In the genomic region with DNA sequence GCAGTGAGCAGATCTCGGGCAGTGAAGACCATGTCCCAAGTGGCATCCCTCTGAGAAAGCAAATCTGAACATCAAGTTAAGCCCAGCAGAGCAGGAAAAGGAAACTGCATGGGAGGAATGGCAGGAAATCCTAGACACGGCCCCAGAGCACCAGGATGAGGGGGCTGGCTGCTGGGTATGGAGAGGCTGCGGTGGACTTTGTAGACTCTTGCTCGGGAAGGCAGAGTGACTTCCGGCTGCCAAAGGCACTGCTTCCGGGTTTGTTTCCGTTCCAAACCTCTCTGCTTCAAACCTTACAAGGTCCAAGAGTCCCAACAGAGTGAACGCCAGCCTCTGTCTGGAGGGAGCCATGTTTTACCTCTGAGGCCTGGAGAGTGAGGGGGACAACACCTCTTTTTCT, we compare ENCODE assay signal across 10 mouse cellular contexts. TPM values are rescaled to one million over a fixed set of nuclear protein-coding genes. Genes with fewer than 3 reads are reported as not detected.
DNase-seq lines count a peak whose midpoint lies in the region; ATAC-seq and TF ChIP-seq lines count a peak whose summit lies in the region.
"Had no signal": no experiment of that assay in that cellular context is flagged by ENCODE, and none has a peak within 500 bp of the region (broad histone marks: within the 10 kb centered on the region; RNA-seq: fewer than 3 reads in every experiment).

No protein-coding gene starts in this region.

- no peak for TF ChIP-seq POLR2A in thymus, adult 2 months (IDR thresholded peaks at IDR 0.05; ENCODE audit: control insufficient read depth, extremely low read depth, insufficient read depth, low read length, poor library complexity)

- ATAC-seq in kidney, postnatal 0 days (replicated peaks; ENCODE audit: low FRiP score, low read depth) = no peak
- no peak for ATAC-seq in hindbrain, embryonic 12.5 days (ENCODE audit: low FRiP score)
- ATAC-seq: hindbrain, embryonic 16.5 days had no signal

- no peak overlapping the region for H3K9ac ChIP-seq in kidney, postnatal 0 days (ENCODE audit: low read depth, low read length)
- H3K9ac ChIP-seq in hindbrain, embryonic 12.5 days = no peak overlapping the region
- H3K9ac ChIP-seq: embryonic facial prominence, embryonic 12.5 days had no signal

- no peak for DNase-seq in thymus, adult 2 months
- no peak for DNase-seq in thymus, postnatal 10 days (ENCODE audit: low spot score in 2 of 2)
- no peak for DNase-seq in heart, embryonic 10.5 days (ENCODE audit: low spot score)
- DNase-seq in kidney, postnatal 0 days (ENCODE audit: low spot score) = peak; percentile 51
- DNase-seq in thymus, postnatal 14 days = peak; percentile 44
- DNase-seq in embryo, embryonic 10 days (ENCODE audit: low spot score) = no peak
- DNase-seq in yolk sac, embryonic 10.5 days (ENCODE audit: low spot score) = no peak

- TF ChIP-seq CTCF in thymus, adult 2 months (IDR thresholded peaks at IDR 0.05; ENCODE audit: borderline replicate concordance, control insufficient read depth, extremely low read depth, insufficient read depth, low read length, poor library complexity) = no peak
- TF ChIP-seq CTCF in kidney, postnatal 0 days (IDR thresholded peaks at IDR 0.05; ENCODE audit: low read depth) = no peak

- 55% methylated on average over 8 of the region's 8 CpGs for WGBS in thymus, adult 2 months
- WGBS in heart, embryonic 10.5 days = 74% methylated on average over 8 of the region's 8 CpGs
- 70% methylated on average over 8 of the region's 8 CpGs for WGBS in kidney, postnatal 0 days
- 83% methylated on average over 8 of the region's 8 CpGs for WGBS in hindbrain, embryonic 12.5 days

- no peak overlapping the region for H3K4me3 ChIP-seq in thymus, adult 2 months (ENCODE audit: control insufficient read depth, insufficient read depth, low read length)
- no peak overlapping the region for H3K4me3 ChIP-seq in heart, embryonic 10.5 days
- no peak overlapping the region for H3K4me3 ChIP-seq in kidney, postnatal 0 days (replicated peaks; ENCODE audit: low read depth, low read length)
- no peak overlapping the region for H3K4me3 ChIP-seq in hindbrain, embryonic 12.5 days
- H3K4me3 ChIP-seq: embryonic facial prominence, embryonic 12.5 days had no signal

- no peaks in the 10 kb centered on the region for H3K27me3 ChIP-seq in thymus, adult 2 months (ENCODE audit: control insufficient read depth, insufficient read depth, low read length)
- no peaks in the 10 kb centered on the region for H3K27me3 ChIP-seq in heart, embryonic 10.5 days (ENCODE audit: insufficient read depth, poor library complexity, severe bottlenecking)
- no peaks in the 10 kb centered on the region for H3K27me3 ChIP-seq in kidney, postnatal 0 days (ENCODE audit: insufficient read depth, low read length)
- H3K27me3 ChIP-seq in hindbrain, embryonic 12.5 days = no peaks in the 10 kb centered on the region
- H3K27me3 ChIP-seq: embryonic facial prominence, embryonic 12.5 days had no signal

- no peaks in the 10 kb centered on the region for H3K36me3 ChIP-seq in thymus, adult 2 months (ENCODE audit: control insufficient read depth, insufficient read depth, low read length)
- peaks cover 4% of the 10 kb centered on the region; the same call in 1 of the 2 replicates for H3K36me3 ChIP-seq in heart, embryonic 10.5 days
- no peaks in the 10 kb centered on the region for H3K36me3 ChIP-seq in kidney, postnatal 0 days (ENCODE audit: insufficient read depth, low read length)
- H3K36me3 ChIP-seq in hindbrain, embryonic 12.5 days = no peaks in the 10 kb centered on the region
- H3K36me3 ChIP-seq: embryonic facial prominence, embryonic 12.5 days had no signal

- no peaks in the 10 kb centered on the region for H3K9me3 ChIP-seq in heart, embryonic 10.5 days
- no peaks in the 10 kb centered on the region for H3K9me3 ChIP-seq in kidney, postnatal 0 days (replicated peaks; ENCODE audit: low read length)
- no peaks in the 10 kb centered on the region for H3K9me3 ChIP-seq in hindbrain, embryonic 12.5 days (replicated peaks)
- H3K9me3 ChIP-seq: embryonic facial prominence, embryonic 12.5 days had no signal

- peaks cover 77% of the 10 kb centered on the region for H3K4me1 ChIP-seq in thymus, adult 2 months (replicated peaks; ENCODE audit: control insufficient read depth, insufficient read depth, low read length)
- H3K4me1 ChIP-seq in heart, embryonic 10.5 days = peaks cover 80% of the 10 kb centered on the region
- H3K4me1 ChIP-seq in kidney, postnatal 0 days (replicated peaks; ENCODE audit: insufficient read depth, low read length) = peaks cover 61% of the 10 kb centered on the region
- peaks cover 8% of the 10 kb centered on the region; the same call in 1 of the 2 replicates for H3K4me1 ChIP-seq in hindbrain, embryonic 12.5 days

- H3K27ac ChIP-seq in thymus, adult 2 months (ENCODE audit: control insufficient read depth, insufficient read depth, low read length) = peak overlapping the region; percentile 38
- 0 out of 2 replicates have a peak overlapping the region, but pooled peaks have one; percentile 47 for H3K27ac ChIP-seq in heart, embryonic 10.5 days
- peak overlapping the region; percentile 63 for H3K27ac ChIP-seq in kidney, postnatal 0 days
- H3K27ac ChIP-seq in hindbrain, embryonic 12.5 days = no peak overlapping the region

- no peak overlapping the region for H3K4me2 ChIP-seq in kidney, postnatal 0 days (ENCODE audit: low read length)
- H3K4me2 ChIP-seq in hindbrain, embryonic 12.5 days (replicated peaks) = no peak overlapping the region
- H3K4me2 ChIP-seq: embryonic facial prominence, embryonic 12.5 days had no signal

RNA-seq across cellular contexts. Expression of gene Ggta1, which starts 16.2 kb away (rescaled TPM):
- polyA plus RNA-seq in thymus, adult 2 months (2012; rRNA removed) = 22.4 and 33.0 TPM in 2 replicates
- polyA plus RNA-seq in heart, embryonic 10.5 days (2016; fragmentation: Nextera tagmentation; extraction: Ambion mirVana) = 30.4 and 51.3 TPM in 2 replicates
- 16.2 and 16.5 TPM in 2 replicates for polyA plus RNA-seq in kidney, postnatal 0 days (2015; fragmentation: Nextera tagmentation; extraction: Ambion mirVana)
- 6.4 and 7.6 TPM in 2 replicates for polyA plus RNA-seq in hindbrain, embryonic 12.5 days (2016; fragmentation: Nextera tagmentation; extraction: Ambion mirVana)

RNA-seq across cellular contexts. Expression of gene 4930402F06Rik, which starts 49.8 kb away (rescaled TPM):
- polyA plus RNA-seq in thymus, adult 2 months (2012; rRNA removed) = not detected in 2 replicates
- polyA plus RNA-seq in heart, embryonic 10.5 days (2016; fragmentation: Nextera tagmentation; extraction: Ambion mirVana) = not detected in 2 replicates
- not detected in 2 replicates for polyA plus RNA-seq in kidney, postnatal 0 days (2015; fragmentation: Nextera tagmentation; extraction: Ambion mirVana)
- polyA plus RNA-seq in hindbrain, embryonic 12.5 days (2016; fragmentation: Nextera tagmentation; extraction: Ambion mirVana) = not detected in 2 replicates
- polyA plus RNA-seq: embryonic facial prominence, embryonic 12.5 days; hindbrain, embryonic 16.5 days had no signal

Comparison
In these comparisons a context has a peak if more than half of its experiments do, and no peak if none do; other contexts are left out.
1. DNase-seq: peak in kidney, postnatal 0 days (single experiment) and thymus, postnatal 14 days (single experiment); none in thymus, adult 2 months (single experiment), thymus, postnatal 10 days (0 of 2), heart, embryonic 10.5 days (single experiment), embryo, embryonic 10 days (single experiment) and yolk sac, embryonic 10.5 days (single experiment).